Mouse (Mus musculus) olfactory bulb, adult 2 months (tissue): ENCODE measurements around the gene F830045P16Rik.

Experiments
- CTCF ChIP-seq: fragments of 200-500 bp; IDR thresholded peaks from 2 replicates; pipeline ENCODE4 v1.5.1; 2012; ENCODE audit warnings: low read depth, mild to moderate bottlenecking, low read length, moderate library complexity; ENCODE audit not compliant: insufficient read depth
- POLR2A ChIP-seq: fragments of 200-500 bp; IDR thresholded peaks from 2 replicates; pipeline ENCODE4 v1.6.1; 2012; ENCODE audit warnings: mild to moderate bottlenecking, low read depth, low read length, moderate library complexity; ENCODE audit not compliant: insufficient read depth

DNA sequence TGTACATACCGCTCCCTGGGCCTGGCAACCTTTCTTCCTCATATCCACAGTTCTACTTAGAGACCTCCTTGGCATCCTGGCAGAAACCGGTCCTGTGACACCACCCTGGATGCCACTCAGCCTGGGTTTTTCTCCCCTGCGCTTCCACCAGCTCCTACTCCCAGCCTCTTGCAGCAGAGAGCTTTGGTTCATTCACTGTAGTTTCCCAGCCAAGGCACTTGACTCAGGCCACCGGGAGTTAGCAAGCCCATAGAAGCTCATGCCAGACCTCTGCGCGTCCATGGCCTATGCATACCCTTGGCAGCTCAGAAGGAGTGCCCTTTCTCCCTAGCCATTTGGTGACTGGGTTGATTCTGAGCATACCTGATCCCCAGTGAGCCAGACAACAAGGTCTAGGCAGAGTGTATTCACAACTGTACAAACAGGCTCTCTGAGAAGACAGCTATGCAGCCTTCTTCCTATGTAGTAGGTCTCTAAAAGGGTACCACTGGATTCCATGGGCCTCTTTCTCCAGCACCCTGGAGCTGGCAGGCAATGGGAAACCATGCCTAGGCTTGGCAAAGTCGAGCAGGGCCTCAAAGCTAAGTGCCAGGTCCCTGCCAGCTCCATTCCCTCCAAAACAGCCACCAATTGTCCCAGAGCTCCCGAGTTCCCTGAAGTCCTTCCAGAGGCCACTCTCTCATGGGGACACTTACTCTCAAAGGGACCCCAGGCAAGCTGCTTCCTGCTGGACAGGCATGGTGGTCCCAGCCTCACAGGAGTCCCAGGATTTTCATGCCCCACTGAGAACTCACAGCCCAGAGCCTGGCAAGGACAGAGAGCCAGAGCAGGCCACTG lies 40.4 kb upstream of the F830045P16Rik start:
- TF ChIP-seq CTCF (no peak), POLR2A (no peak)
